Mouse (Mus musculus) embryonic facial prominence, embryonic 15.5 days (tissue): ENCODE data around the gene Vmn2r43. TPM values are rescaled to one million over a fixed set of nuclear protein-coding genes. Genes with fewer than 3 reads are reported as not detected.
"Not testable (repeated sequence)": the region's sequence is repeated elsewhere in the genome, so short reads cannot be mapped to it uniquely, and the experiment has no call there.

Source experiments
- ATAC-seq: fragments of 200-750 bp; cut with Nextera tagmentation; 2 replicates; pipeline ENCODE4 v1.8.0; 2017; ENCODE audit warnings: low read depth, moderate TSS enrichment; ENCODE audit not compliant: insufficient number of reproducible peaks, low FRiP score, low TSS enrichment
- H3K27ac ChIP-seq: fragments of 300-500 bp; sonication (generic); replicated peaks from 2 replicates; pipeline ENCODE4 v1.5.1; 2015; ENCODE audit warnings: mild to moderate bottlenecking, inconsistent platforms
- H3K27me3 ChIP-seq: fragments of 300-500 bp; sonication (generic); 2 replicates; pipeline ENCODE4 v1.6.1; 2015; ENCODE audit warnings: inconsistent platforms
- H3K36me3 ChIP-seq: fragments of 300-500 bp; sonication (generic); 2 replicates; pipeline ENCODE4 v1.6.1; 2015; ENCODE audit warnings: mild to moderate bottlenecking, inconsistent platforms
- H3K4me1 ChIP-seq: fragments of 300-500 bp; sonication (generic); 2 replicates; pipeline ENCODE4 v1.6.1; 2015; ENCODE audit warnings: inconsistent platforms
- H3K4me2 ChIP-seq: fragments of 300-500 bp; sonication (generic); replicated peaks from 2 replicates; pipeline ENCODE4 v1.6.1; 2015; ENCODE audit warnings: mild to moderate bottlenecking, inconsistent platforms
- H3K4me3 ChIP-seq: fragments of 300-500 bp; sonication (generic); replicated peaks from 2 replicates; pipeline ENCODE4 v1.5.1; 2015; ENCODE audit warnings: mild to moderate bottlenecking, inconsistent platforms
- H3K9ac ChIP-seq: fragments of 300-500 bp; sonication (generic); 2 replicates; pipeline ENCODE4 v1.6.1; 2015; ENCODE audit warnings: inconsistent platforms
- H3K9me3 ChIP-seq: fragments of 300-500 bp; sonication (generic); replicated peaks from 2 replicates; pipeline ENCODE4 v1.6.1; 2016; ENCODE audit warnings: inconsistent platforms
- WGBS: fragments of 180-500 bp; shearing (Covaris S2); methylation state at CpG from one replicate; pipeline ENCODE4 v1.1.7; 2015; 5-methylcytosine and 5-hydroxymethylcytosine counted together
- polyA plus RNA-seq: library from polyadenylated mRNA; unstranded; fragments of >200 nt; fragmentation: Nextera tagmentation; extraction: Ambion mirVana; gene quantifications from 2 replicates; pipeline ENCODE4 v1.2.1, GENCODE M21; 2015

Gene Vmn2r43
- not detected in 2 replicates for polyA plus RNA-seq

DNA sequence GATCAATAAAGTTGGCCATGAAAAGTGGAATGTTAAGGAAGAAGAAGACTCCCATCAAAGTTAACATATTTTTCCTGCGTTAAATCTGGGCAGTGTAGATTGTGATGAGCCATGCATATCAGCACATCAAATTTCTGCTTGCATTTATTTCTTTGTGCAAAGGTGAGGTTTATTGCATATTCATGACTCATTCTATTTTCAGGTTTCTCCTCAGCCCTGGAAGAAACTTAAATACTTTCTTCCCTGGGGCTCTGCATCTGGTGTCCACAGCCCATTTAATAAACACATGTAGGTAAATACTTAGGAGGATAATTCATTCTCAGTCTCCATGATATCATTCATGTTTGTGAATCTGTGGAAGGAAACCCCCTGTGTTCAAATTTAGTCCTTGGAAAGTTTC is at the start of gene Vmn2r43:
Gene Vmn2r43, minus strand, starts transcription at position 101 of the 400 bp plus-strand sequence.
- not testable (repeated sequence) for H3K9ac ChIP-seq, H3K4me2 ChIP-seq, H3K9me3 ChIP-seq, H3K27ac ChIP-seq, H3K4me1 ChIP-seq, ATAC-seq, H3K4me3 ChIP-seq, H3K36me3 ChIP-seq, H3K27me3 ChIP-seq
- WGBS, result no CpG with 5 or more reads among the region's 1 CpGs

DNA sequence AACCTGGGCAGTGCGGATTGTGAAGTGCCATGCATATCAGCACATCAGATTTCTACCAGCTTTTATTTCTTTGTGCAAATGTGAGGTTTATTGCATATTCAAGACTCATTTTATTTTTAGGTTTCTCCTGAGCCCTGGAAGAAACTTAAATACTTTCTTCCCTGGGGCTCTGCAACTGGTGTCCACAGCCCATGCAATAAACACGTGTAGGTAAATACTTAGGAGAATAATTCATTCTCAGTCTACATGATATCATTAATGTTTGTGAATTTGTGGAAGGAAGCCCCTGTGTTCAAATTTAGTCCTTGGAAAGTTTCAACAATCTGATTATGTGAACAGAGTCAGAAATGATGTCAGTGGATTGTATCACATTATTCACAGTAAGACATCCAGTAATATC is 60.2 kb downstream of the Vmn2r43 start, which contains the start of gene Vmn2r42:
Gene Vmn2r42, minus strand, starts transcription at position 101 of the 400 bp plus-strand sequence.
- H3K4me2 ChIP-seq, H3K27ac ChIP-seq, H3K4me1 ChIP-seq, H3K4me3 ChIP-seq, ATAC-seq, H3K36me3 ChIP-seq, H3K9me3 ChIP-seq, H3K9ac ChIP-seq, H3K27me3 ChIP-seq: not testable (repeated sequence)
- WGBS, result no CpG with 5 or more reads among the region's 2 CpGs

Other genes with a start within 250 kb of the Vmn2r43 start
- gene Vmn2r41, start 98.9 kb downstream of the Vmn2r43 start, polyA plus RNA-seq, result not detected in 2 replicates
- gene Vmn2r42, start 60.3 kb downstream of the Vmn2r43 start, polyA plus RNA-seq, result not detected in 2 replicates
- gene Vmn2r44, start 122.7 kb upstream of the Vmn2r43 start, polyA plus RNA-seq, result not detected in 2 replicates
- not detected in 2 replicates for gene Vmn2r45, start 228.5 kb upstream of the Vmn2r43 start, polyA plus RNA-seq